ENCODE assay signal across 15 mouse cellular contexts in the genomic region with DNA sequence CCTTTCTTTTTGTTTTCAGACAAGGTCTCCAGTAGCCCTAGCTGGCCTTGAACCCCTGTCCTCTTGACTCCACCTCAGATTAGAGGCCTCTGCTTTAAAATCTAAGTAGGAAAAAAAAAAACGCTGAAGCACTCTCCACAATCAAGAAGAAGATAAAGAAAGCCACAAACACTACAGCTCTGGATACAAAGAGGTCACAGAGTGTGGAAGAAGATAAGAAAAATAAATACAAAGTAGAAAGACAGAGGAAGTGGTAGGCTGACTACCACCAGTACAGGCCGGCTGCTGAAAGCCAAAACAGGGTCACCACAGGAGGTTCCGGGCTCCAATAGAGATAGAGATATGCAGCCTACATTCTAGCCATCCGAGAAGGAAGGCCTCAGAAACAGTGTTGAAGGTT.
A peak's percentile ranks its signal among the peaks of the same experiment; 100 is the strongest.
DNase-seq lines count a peak whose midpoint lies in the region; ATAC-seq and TF ChIP-seq lines count a peak whose summit lies in the region.
"Had no signal": no experiment of that assay in that cellular context is flagged by ENCODE, and none has a peak within 500 bp of the region (broad histone marks: within the 10 kb centered on the region; RNA-seq: fewer than 3 reads in every experiment).

No protein-coding gene starts in this region.

- H3K9ac ChIP-seq in intestine, embryonic 15.5 days: no peak overlapping the region
- H3K9ac ChIP-seq in intestine, postnatal 0 days (ENCODE audit: low read depth, low read length): no peak overlapping the region
- H3K9ac ChIP-seq: lung, embryonic 15.5 days had no signal

- no peak overlapping the region for H3K4me2 ChIP-seq in intestine, embryonic 15.5 days (replicated peaks)
- no peak overlapping the region for H3K4me2 ChIP-seq in intestine, postnatal 0 days (replicated peaks; ENCODE audit: low read depth)
- H3K4me2 ChIP-seq: lung, embryonic 15.5 days had no signal

- DNase-seq in ES-CJ7 (ENCODE audit: low read depth, low spot score): peak; percentile 52
- peak; percentile 84 for DNase-seq in induced T-regulatory cell, adult 2 months (ENCODE audit: low read depth)
- no peak for DNase-seq in gastrocnemius, postnatal 4 days (ENCODE audit: low spot score in 2 of 2)
- no peak for DNase-seq in right cerebral cortex, postnatal 4 days
- no peak for DNase-seq in cerebellum, postnatal 4 days (ENCODE audit: low spot score in 2 of 2)
- DNase-seq: gastrocnemius, postnatal 25 days; kidney, adult 2 months; right cerebral cortex, adult 18-20 months; thymus, postnatal 14 days had no signal

- H3K4me3 ChIP-seq in intestine, embryonic 15.5 days (replicated peaks): no peak overlapping the region
- H3K4me3 ChIP-seq in intestine, postnatal 0 days (ENCODE audit: low read depth, low read length): no peak overlapping the region
- H3K4me3 ChIP-seq: forebrain, embryonic 10.5 days; lung, embryonic 15.5 days; myocyte had no signal

- no peaks in the 10 kb centered on the region for H3K27me3 ChIP-seq in intestine, embryonic 15.5 days (replicated peaks)
- no peaks in the 10 kb centered on the region for H3K27me3 ChIP-seq in intestine, postnatal 0 days (replicated peaks; ENCODE audit: control insufficient read depth, insufficient read depth, low read length)
- H3K27me3 ChIP-seq: lung, embryonic 15.5 days had no signal

- no peak for ATAC-seq in intestine, embryonic 15.5 days
- no peak for ATAC-seq in intestine, postnatal 0 days
- ATAC-seq in megakaryocyte-erythroid progenitor cell, adult 5-6 weeks (replicated peaks; ENCODE audit: low FRiP score, low TSS enrichment, poor library complexity, severe bottlenecking): peak; percentile 68

- H3K36me3 ChIP-seq in intestine, embryonic 15.5 days: peaks cover 13% of the 10 kb centered on the region
- peaks cover 23% of the 10 kb centered on the region; the same call in 1 of the 2 replicates for H3K36me3 ChIP-seq in intestine, postnatal 0 days (ENCODE audit: control insufficient read depth, insufficient read depth)

- H3K4me1 ChIP-seq in intestine, embryonic 15.5 days (replicated peaks): no peaks in the 10 kb centered on the region
- H3K4me1 ChIP-seq in intestine, postnatal 0 days (replicated peaks; ENCODE audit: control insufficient read depth, insufficient read depth, low read length): no peaks in the 10 kb centered on the region
- H3K4me1 ChIP-seq: lung, embryonic 15.5 days had no signal

- 0 out of 2 replicates have a peak overlapping the region, but pooled peaks have one; percentile 27 for H3K27ac ChIP-seq in intestine, embryonic 15.5 days
- H3K27ac ChIP-seq in intestine, postnatal 0 days (ENCODE audit: low read depth, low read length): no peak overlapping the region
- H3K27ac ChIP-seq: forebrain, embryonic 10.5 days; lung, embryonic 15.5 days had no signal

- TF ChIP-seq CTCF in intestine, postnatal 0 days (IDR thresholded peaks at IDR 0.05; ENCODE audit: low read depth): no peak

- no peaks in the 10 kb centered on the region for H3K9me3 ChIP-seq in intestine, embryonic 15.5 days
- no peaks in the 10 kb centered on the region for H3K9me3 ChIP-seq in intestine, postnatal 0 days (ENCODE audit: control insufficient read depth)
- H3K9me3 ChIP-seq: lung, embryonic 15.5 days had no signal

- WGBS in intestine, embryonic 15.5 days: 53% methylated on average over 4 of the region's 4 CpGs
- WGBS in intestine, postnatal 0 days: 33% methylated on average over 4 of the region's 4 CpGs

Comparison
In these comparisons a context has a peak if more than half of its experiments do, and no peak if none do; other contexts are left out.
1. DNase-seq: peak in ES-CJ7 (single experiment) and induced T-regulatory cell, adult 2 months (single experiment); none in gastrocnemius, postnatal 4 days (0 of 2), right cerebral cortex, postnatal 4 days (single experiment) and cerebellum, postnatal 4 days (0 of 2).